Mouse (Mus musculus): ENCODE results near the gene Map3k3.

The Map3k3 gene

GRCm38 (mm10) chr11:106083708-106084701 is at the start of gene Map3k3:
TSS of gene Map3k3 (plus strand) at chr11:106084613.
- DNase-seq (ENCODE audit: low read depth) = peak; percentile 99

- DNase-seq (ENCODE audit: low read depth) = no peak
Measured at GRCm38 (mm10) chr11:106034986-106035385, 49.4 kb upstream of the Map3k3 start.

- DNase-seq (ENCODE audit: low read depth) = peak; percentile 98
Measured at GRCm38 (mm10) chr11:106036548-106037417, 47.6 kb upstream of the Map3k3 start, which contains the start of gene Dcaf7. TSS of gene Dcaf7 (plus strand) at chr11:106036872.

GRCm38 (mm10) chr11:106037418-106037751 is 47.0 kb upstream of the Map3k3 start:
- DNase-seq (ENCODE audit: low read depth) = peak; percentile 63

GRCm38 (mm10) chr11:106044349-106044748 is 40.1 kb upstream of the Map3k3 start:
- no peak for DNase-seq (ENCODE audit: low read depth)

- DNase-seq (ENCODE audit: low read depth) = no peak
Measured at GRCm38 (mm10) chr11:106045256-106045655, 39.2 kb upstream of the Map3k3 start.

GRCm38 (mm10) chr11:106045780-106046179 is 38.6 kb upstream of the Map3k3 start:
- DNase-seq (ENCODE audit: low read depth) = no peak

- DNase-seq (ENCODE audit: low read depth) = no peak
Measured at GRCm38 (mm10) chr11:106046584-106046983, 37.8 kb upstream of the Map3k3 start.

GRCm38 (mm10) chr11:106053921-106054320 is 30.5 kb upstream of the Map3k3 start:
- DNase-seq (ENCODE audit: low read depth) = no peak

- no peak for DNase-seq (ENCODE audit: low read depth)
Measured at GRCm38 (mm10) chr11:106054600-106054999, 29.8 kb upstream of the Map3k3 start.

- no peak for DNase-seq (ENCODE audit: low read depth)
Measured at GRCm38 (mm10) chr11:106055341-106055740, 29.1 kb upstream of the Map3k3 start.

- no peak for DNase-seq (ENCODE audit: low read depth)
Measured at GRCm38 (mm10) chr11:106056819-106057491, 27.5 kb upstream of the Map3k3 start.

- peak; percentile 6 for DNase-seq (ENCODE audit: low read depth)
Measured at GRCm38 (mm10) chr11:106058020-106058419, 26.4 kb upstream of the Map3k3 start.

GRCm38 (mm10) chr11:106060549-106060948 is 23.9 kb upstream of the Map3k3 start:
- no peak for DNase-seq (ENCODE audit: low read depth)

GRCm38 (mm10) chr11:106061311-106061710 is 23.1 kb upstream of the Map3k3 start:
- DNase-seq (ENCODE audit: low read depth) = peak; percentile 85

GRCm38 (mm10) chr11:106063756-106064155 is 20.7 kb upstream of the Map3k3 start:
- DNase-seq (ENCODE audit: low read depth) = no peak

GRCm38 (mm10) chr11:106065073-106065922 is 19.1 kb upstream of the Map3k3 start:
- DNase-seq (ENCODE audit: low read depth) = no peak

GRCm38 (mm10) chr11:106065923-106066571 is 18.4 kb upstream of the Map3k3 start, which contains the start of gene Taco1:
TSS of gene Taco1 (plus strand) at chr11:106066061.
- DNase-seq (ENCODE audit: low read depth) = peak; percentile 98

- DNase-seq (ENCODE audit: low read depth) = peak; percentile 76
Measured at GRCm38 (mm10) chr11:106066616-106067015, 17.8 kb upstream of the Map3k3 start.

- DNase-seq (ENCODE audit: low read depth) = no peak
Measured at GRCm38 (mm10) chr11:106073774-106074173, 10.6 kb upstream of the Map3k3 start.

Measured in NIH3T3 (cell line).